Mouse (Mus musculus): Measurements from ENCODE around the gene Hsd17b11.
"Not testable (repeated sequence)": the region's sequence is repeated elsewhere in the genome, so short reads cannot be mapped to it uniquely, and the experiment has no call there.

Gene Hsd17b11

DNA sequence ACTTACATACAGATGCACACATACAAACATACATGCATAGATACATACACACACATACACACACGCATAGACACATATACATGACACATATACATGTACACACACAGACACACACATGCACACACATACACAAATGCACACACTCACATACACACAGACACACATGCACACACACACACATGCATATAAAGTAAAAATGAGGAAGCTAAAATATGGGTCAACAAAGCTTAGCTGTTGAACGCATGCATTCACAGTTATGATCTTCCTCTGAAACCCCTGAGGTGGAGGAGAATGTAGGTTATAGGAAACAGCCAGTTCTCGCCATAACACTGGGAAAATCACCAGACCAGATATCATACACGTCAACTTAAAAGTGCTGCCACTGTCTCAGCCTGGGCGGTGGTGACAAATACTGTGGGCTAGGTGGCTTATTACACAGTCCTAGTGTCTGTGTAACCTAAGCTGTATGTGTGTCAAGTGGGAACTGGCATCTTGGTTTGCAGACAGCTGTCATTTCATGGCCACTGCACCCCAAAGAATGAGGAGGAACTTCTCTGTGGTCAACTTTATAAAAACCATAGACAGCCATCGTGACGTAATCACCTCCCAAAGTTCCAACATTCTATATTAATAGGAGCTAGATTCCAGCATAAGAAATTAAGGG, 43.7 kb downstream of the Hsd17b11 start:
- DNase-seq, result no peak

GRCm38 (mm10) chr5:103977297-103977696, 44.4 kb downstream of the Hsd17b11 start, which contains the start of gene Hsd17b13:
Gene Hsd17b13 (minus strand): TSS chr5:103977410.
- no peak for DNase-seq

DNA sequence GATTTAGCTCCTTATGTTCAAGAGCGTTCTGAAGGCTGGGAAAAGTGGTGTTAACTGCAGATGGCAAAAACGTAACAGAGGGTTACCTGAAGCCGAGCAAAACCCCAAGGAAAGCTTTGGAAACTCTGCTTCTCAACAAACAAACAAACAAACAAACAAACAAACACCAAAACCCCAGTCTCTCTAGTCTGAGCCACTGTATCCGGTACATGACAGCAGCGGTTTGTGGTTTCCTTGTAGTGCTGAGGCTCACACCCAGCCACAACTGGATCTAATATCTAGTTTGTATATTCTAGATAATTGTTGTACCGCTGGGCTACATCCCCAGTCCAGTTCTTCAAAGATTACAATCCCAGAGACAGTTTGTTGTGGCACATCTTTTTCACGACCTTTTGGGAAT, 46.0 kb downstream of the Hsd17b11 start:
- no peak for DNase-seq

DNA sequence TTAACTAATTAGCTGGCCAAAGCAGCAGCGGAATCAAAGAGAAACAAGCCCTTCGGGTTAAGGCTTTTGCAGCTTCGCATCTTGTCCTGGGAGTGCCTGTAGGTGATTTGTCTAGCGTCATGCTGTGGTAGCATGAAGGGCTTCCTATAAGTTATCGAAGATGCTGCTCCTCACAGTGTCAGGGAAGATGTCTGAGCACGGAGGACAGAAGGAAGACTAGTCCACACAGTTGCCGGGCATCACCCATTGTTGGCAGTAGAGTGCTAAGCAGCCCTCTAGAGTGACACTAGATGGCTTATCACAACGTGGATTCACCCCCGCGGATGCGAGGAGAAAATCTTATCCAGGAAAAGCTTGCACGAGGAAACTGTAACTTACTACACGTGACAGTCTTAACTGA, 48.9 kb downstream of the Hsd17b11 start:
- no peak for DNase-seq

- no peak for DNase-seq
Measured at GRCm38 (mm10) chr5:103972379-103972778, 49.3 kb downstream of the Hsd17b11 start.

DNA sequence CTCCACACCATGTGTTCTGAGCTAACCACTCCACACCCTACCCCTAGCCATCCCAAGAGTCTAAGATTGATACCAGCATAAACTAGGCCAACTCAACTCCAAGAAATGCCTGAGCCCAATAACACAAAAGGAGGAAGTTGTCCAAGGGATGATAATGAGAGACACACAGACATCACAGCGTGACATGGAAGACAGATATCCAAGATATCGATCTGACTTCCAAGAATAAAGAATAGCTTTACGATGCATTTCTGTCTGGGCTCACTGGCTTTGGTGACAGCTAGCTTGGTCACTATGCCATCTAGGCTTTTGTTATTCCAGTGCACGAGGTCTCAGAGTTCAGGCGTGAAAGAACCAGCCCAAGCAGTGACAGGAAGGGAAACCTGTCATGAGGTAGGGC, 50.7 kb downstream of the Hsd17b11 start:
- no peak for DNase-seq

DNA sequence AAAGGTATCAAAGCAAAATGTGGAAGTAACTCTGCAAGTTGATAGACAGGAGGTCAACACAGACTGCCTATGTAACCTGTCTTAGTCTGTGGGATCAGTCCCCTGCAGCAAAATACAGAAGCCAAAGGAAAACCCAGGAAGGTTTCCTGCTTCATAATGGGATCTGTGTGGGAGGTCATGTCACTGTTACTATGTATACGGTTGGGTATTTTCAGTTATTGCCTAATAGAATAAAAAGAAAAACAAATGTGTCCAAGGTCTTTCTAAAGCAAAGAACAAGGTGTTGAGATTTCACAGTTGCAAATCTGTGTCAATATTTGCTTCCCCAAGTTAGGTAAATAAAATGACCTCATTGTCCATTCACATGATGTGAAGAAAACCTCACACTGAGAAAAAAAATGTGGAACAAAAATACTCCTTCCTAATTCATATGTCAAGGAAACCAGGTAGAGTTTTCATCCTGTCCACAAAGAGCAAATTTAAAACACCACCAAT, 58.7 kb downstream of the Hsd17b11 start:
- no peak for DNase-seq

DNA sequence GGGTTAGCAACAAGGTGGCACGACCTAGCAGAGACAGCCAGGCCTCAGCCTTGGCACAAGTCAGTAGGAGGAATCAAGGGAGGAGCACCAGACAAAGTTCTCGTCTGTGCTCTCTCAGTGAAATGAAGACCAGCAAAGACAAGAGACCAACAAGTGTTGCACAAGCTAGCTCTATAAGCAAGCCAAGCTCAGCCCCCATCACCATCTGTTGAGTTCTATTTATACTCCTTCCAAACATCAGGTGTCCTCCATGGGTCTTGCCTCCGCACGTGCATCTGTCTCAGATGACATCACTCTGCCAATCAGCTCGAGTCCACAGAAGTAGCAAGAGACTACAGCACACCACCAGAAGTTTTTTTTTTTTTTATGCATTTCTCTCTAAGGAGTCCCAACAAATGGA, 67.1 kb downstream of the Hsd17b11 start:
- DNase-seq, result no peak

DNA sequence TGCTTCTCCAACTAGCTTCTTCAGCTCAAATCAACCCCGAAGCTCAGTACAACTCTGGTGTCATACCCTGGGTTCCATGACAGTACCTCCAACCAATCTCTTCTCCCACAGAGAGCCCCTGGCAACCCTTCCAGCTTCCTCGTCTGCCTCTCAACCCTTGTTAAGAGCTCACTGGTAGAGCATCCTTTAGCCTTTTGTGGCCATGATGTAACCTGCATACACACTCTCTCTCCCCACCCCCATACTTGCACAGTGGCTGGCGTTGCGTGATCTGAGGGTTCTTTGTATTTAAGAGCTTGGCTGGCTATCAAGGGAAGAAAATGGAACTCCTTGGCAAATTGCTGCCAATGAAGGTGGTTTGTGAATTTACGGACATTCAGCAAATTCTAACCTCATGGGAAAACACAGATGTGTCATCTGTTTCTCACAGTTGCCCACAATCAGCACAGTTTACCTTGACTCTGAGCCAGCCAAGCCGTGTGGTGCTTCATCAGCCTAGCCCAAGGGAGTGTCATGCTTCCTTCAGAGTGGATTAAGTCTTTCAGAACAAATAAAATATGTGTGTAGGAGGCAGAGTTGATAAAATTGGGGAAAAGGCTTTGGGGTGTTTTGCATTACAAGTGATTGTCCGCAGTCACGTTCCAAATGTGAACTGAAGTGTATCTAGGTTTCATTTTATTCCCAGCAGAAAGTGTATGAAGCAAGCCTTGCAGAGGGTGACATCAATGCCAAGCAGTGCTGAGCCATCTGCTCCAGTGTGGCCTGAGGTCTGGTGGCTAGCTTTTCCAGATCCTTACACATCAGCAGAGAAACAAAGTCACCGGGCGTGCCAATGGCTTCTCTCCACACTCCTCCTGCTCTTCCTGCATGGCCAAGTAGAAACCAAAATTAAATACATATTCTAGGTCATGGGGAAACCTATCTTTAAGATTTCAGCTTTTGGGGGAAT, 68.3 kb downstream of the Hsd17b11 start:
- DNase-seq, result no peak

DNA sequence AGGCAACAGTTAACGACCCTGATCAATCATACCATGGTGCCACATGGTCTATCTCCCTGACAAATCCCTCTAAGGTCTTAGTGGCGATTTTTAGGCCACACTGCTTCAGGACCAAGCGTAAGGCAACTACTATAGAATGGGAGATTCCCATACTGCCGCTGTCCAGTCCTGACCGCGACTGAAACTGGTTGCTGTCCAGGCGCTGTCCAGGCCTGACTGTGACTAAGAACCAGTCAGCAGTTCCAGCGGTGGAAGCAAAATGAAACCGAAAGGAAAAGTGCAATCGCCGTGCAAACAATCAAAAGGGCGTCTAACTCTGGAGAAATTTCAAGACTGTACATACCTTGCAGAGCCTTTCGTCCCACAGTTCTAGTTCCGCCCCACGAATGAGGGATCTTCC, 71.6 kb downstream of the Hsd17b11 start:
- DNase-seq, result not testable (repeated sequence)

DNA sequence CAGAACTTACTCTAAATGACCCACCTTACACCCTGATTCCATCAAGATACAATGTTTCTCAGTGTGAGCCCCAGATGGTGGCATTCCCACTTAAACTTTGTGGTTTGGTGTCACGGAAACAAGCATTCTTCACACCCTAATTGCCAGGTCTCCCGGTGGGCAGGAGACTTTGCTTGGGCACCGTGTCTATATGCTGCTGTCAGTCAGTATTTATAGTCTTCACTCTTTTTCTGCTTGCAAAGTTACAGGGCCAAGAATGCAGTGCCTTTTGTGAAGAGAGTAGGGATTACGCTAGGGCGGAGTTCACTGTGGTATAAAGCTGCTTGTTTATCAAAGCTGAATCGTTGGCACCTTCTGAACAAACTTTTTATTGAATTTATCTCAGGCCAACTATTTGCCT, 78.5 kb downstream of the Hsd17b11 start:
- no peak for DNase-seq

GRCm38 (mm10) chr5:103939856-103940255, 81.9 kb downstream of the Hsd17b11 start:
- DNase-seq, result no peak
